Mouse (Mus musculus): ENCODE data around the gene Tmem151b. TPM values are rescaled to one million over a fixed set of nuclear protein-coding genes. Genes with fewer than 3 reads are reported as not detected.
A peak's percentile ranks its signal among the peaks of the same experiment; 100 is the strongest.

Gene Tmem151b
- under 1 TPM; 0.13 to 0.23 TPM for total RNA-seq (2021)
- long read RNA-seq, experiment 1: 0 reads
- long read RNA-seq, experiment 2, partial matches to known transcripts: 0 of 1 reads
- long read RNA-seq, experiment 2, other reads (novel, unspliced or antisense): 1 of 1 reads

GRCm38 (mm10) chr17:45549617-45550181 is at the start of gene Tmem151b:
TSS of gene Tmem151b (minus strand) at chr17:45549677.
- peak in 1 of 2 experiments; percentile 37 for DNase-seq

GRCm38 (mm10) chr17:45598891-45599290 is 49.4 kb upstream of the Tmem151b start:
- DNase-seq: no peak

- no peak for DNase-seq
These were observed 48.9 kb upstream of the Tmem151b start for GRCm38 (mm10) chr17:45598376-45598775.

- no peak for DNase-seq
These were observed 48.3 kb upstream of the Tmem151b start for GRCm38 (mm10) chr17:45597787-45598186.

- peak; percentile 90 to 91 for DNase-seq
These were observed 47.3 kb upstream of the Tmem151b start for GRCm38 (mm10) chr17:45596631-45597396.

GRCm38 (mm10) chr17:45595736-45596390 is 46.4 kb upstream of the Tmem151b start:
- no peak for DNase-seq

- peak; percentile 90 to 93 for DNase-seq
These were observed 45.6 kb upstream of the Tmem151b start for GRCm38 (mm10) chr17:45594881-45595735.

- no peak for DNase-seq
These were observed 44.7 kb upstream of the Tmem151b start for GRCm38 (mm10) chr17:45594195-45594594.

- no peak for DNase-seq
These were observed 44.0 kb upstream of the Tmem151b start for GRCm38 (mm10) chr17:45593479-45593878.

GRCm38 (mm10) chr17:45592606-45593431 is 43.3 kb upstream of the Tmem151b start:
- peak; percentile 47 to 64 for DNase-seq

GRCm38 (mm10) chr17:45591701-45592605 is 42.5 kb upstream of the Tmem151b start:
- DNase-seq: peak in 1 of 2 experiments; percentile 58

GRCm38 (mm10) chr17:45590410-45590809 is 40.9 kb upstream of the Tmem151b start:
- DNase-seq: no peak

- peak; percentile 80 to 90 for DNase-seq
These were observed 40.4 kb upstream of the Tmem151b start for GRCm38 (mm10) chr17:45589844-45590243.

- no peak for DNase-seq
These were observed 39.8 kb upstream of the Tmem151b start for GRCm38 (mm10) chr17:45589236-45589635.

- no peak for DNase-seq
These were observed 38.9 kb upstream of the Tmem151b start for GRCm38 (mm10) chr17:45588370-45588769.

- no peak for DNase-seq
These were observed 37.0 kb upstream of the Tmem151b start for GRCm38 (mm10) chr17:45586449-45586837.

- DNase-seq: no peak
These were observed 36.4 kb upstream of the Tmem151b start for GRCm38 (mm10) chr17:45585725-45586448.

GRCm38 (mm10) chr17:45584939-45585678 is 35.6 kb upstream of the Tmem151b start:
- peak; percentile 82 to 88 for DNase-seq

All from adrenal gland, postnatal 36 days (tissue).